Mouse (Mus musculus) intestine, embryonic 15.5 days (tissue): ENCODE data around the gene Furin. TPM values are rescaled to one million over a fixed set of nuclear protein-coding genes. Genes with fewer than 3 reads are reported as not detected.

Experiments
- ATAC-seq: fragments of 200-750 bp; cut with Nextera tagmentation; 2 replicates; pipeline ENCODE4 v1.8.0; 2017; ENCODE audit warnings: moderate TSS enrichment, moderate library complexity
- H3K27ac ChIP-seq: fragments of 300-500 bp; sonication (generic); 2 replicates; pipeline ENCODE4 v1.5.1; 2015; ENCODE audit warnings: mild to moderate bottlenecking, inconsistent platforms
- H3K27me3 ChIP-seq: fragments of 300-500 bp; sonication (generic); replicated peaks from 2 replicates; pipeline ENCODE4 v1.6.1; 2015; ENCODE audit warnings: inconsistent platforms
- H3K36me3 ChIP-seq: fragments of 300-500 bp; sonication (generic); 2 replicates; pipeline ENCODE4 v1.6.1; 2015; ENCODE audit warnings: inconsistent platforms
- H3K4me1 ChIP-seq: fragments of 300-500 bp; sonication (generic); replicated peaks from 2 replicates; pipeline ENCODE4 v1.6.1; 2015; ENCODE audit warnings: inconsistent platforms
- H3K4me2 ChIP-seq: fragments of 300-500 bp; sonication (generic); replicated peaks from 2 replicates; pipeline ENCODE4 v1.6.1; 2015; ENCODE audit warnings: mild to moderate bottlenecking, inconsistent platforms
- H3K4me3 ChIP-seq: fragments of 300-500 bp; sonication (generic); replicated peaks from 2 replicates; pipeline ENCODE4 v1.5.1; 2015; ENCODE audit warnings: inconsistent platforms
- H3K9ac ChIP-seq: fragments of 300-500 bp; sonication (generic); 2 replicates; pipeline ENCODE4 v1.6.1; 2015; ENCODE audit warnings: inconsistent platforms
- H3K9me3 ChIP-seq: fragments of 300-500 bp; sonication (generic); 2 replicates; pipeline ENCODE4 v1.6.1; 2016; ENCODE audit warnings: inconsistent platforms
- WGBS: fragments of 180-500 bp; shearing (Covaris S2); methylation state at CpG from one replicate; pipeline ENCODE4 v1.1.7; 2015; 5-methylcytosine and 5-hydroxymethylcytosine counted together
- polyA plus RNA-seq: library from polyadenylated mRNA; unstranded; fragments of >200 nt; fragmentation: Nextera tagmentation; extraction: Ambion mirVana; gene quantifications from 2 replicates; pipeline ENCODE4 v1.2.1, GENCODE M21; 2015

The Furin gene
- polyA plus RNA-seq, 1 experiment from 2014 or later: 9.3 TPM

GRCm38 (mm10) chr7:80424722-80425121 lies 19.5 kb upstream of the Furin start:
- H3K9me3 ChIP-seq: no peaks in the 10 kb centered on the region
- no peaks in the 10 kb centered on the region for H3K36me3 ChIP-seq
- no peak overlapping the region for H3K9ac ChIP-seq
- no peak for ATAC-seq
- H3K4me1 ChIP-seq: peaks cover 7% of the 10 kb centered on the region; the same call in 1 of the 2 replicates
- WGBS: 82% methylated on average over 6 of the region's 6 CpGs
- H3K27ac ChIP-seq: no peak overlapping the region
- no peak overlapping the region for H3K4me2 ChIP-seq
- no peak overlapping the region for H3K4me3 ChIP-seq
- H3K27me3 ChIP-seq: no peaks in the 10 kb centered on the region

DNA sequence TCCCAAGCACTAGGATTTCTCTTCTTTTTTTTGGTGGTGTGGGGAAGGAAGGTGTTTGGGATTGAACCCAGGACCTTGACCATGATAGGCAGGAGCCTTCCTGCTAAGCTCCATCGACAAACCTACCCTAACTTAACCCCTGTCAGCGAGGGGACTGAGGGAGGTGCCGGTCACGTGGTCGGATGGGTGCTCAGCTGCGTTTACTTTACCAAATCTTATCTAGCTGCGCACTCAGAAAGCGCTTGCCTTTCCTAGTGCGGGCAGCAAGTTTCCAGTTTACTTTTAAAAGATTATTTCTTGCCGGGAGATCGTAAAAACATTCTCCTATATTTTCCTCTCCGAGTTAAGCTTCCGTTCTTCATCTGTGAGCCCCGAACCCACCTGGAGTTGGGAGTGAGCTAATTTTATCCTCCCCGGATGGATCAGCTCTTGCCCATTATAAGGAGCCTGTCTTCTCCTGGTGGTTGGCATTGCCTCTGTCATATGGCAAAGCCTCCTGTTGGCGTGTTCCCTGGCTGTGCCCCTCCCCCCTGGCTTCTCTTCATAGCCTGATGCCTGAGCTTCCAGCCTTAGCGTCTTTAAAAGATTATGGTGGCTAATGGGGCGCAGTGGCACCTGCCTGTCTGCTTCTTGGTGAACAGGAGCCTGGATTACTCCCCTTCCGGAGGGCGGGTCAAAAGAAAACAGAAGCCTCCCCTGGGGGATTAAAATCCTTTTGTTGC lies 17.7 kb upstream of the Furin start:
- WGBS: 16% methylated on average over 20 of the region's 20 CpGs
- peak; percentile 48; the same call in 1 of the 2 replicates for ATAC-seq

GRCm38 (mm10) chr7:80421576-80421975 lies 16.3 kb upstream of the Furin start:
- no peak overlapping the region for H3K9ac ChIP-seq
- ATAC-seq: no peak
- no peaks in the 10 kb centered on the region for H3K36me3 ChIP-seq
- H3K4me1 ChIP-seq: peaks cover 7% of the 10 kb centered on the region; the same call in 1 of the 2 replicates
- H3K4me3 ChIP-seq: no peak overlapping the region
- no peak overlapping the region for H3K27ac ChIP-seq
- 91% methylated on average over 6 of the region's 6 CpGs for WGBS
- no peaks in the 10 kb centered on the region for H3K9me3 ChIP-seq
- no peaks in the 10 kb centered on the region for H3K27me3 ChIP-seq
- H3K4me2 ChIP-seq: no peak overlapping the region

More for the DNA sequence above, 17.7 kb upstream of the Furin start:
- Histone ChIP-seq H3K4me3 (peak overlapping the region; percentile 17; the same call in 1 of the 2 replicates), H3K4me1 (peaks cover 7% of the 10 kb centered on the region; the same call in 1 of the 2 replicates), H3K27ac (no peak overlapping the region), H3K36me3 (no peaks in the 10 kb centered on the region), H3K9ac (no peak overlapping the region; the same call in 1 of the 2 replicates), H3K4me2 (peak overlapping the region; percentile 54), H3K27me3 (no peaks in the 10 kb centered on the region), H3K9me3 (no peaks in the 10 kb centered on the region)

GRCm38 (mm10) chr7:80420586-80420985 lies 15.3 kb upstream of the Furin start:
- 89% methylated on average over 4 of the region's 4 CpGs for WGBS
- no peak overlapping the region for H3K4me3 ChIP-seq

GRCm38 (mm10) chr7:80419278-80419677 lies 14.0 kb upstream of the Furin start:
- ATAC-seq: peak; percentile 53; the same call in 1 of the 2 replicates
- WGBS: 43% methylated on average over 3 of the region's 3 CpGs

More at GRCm38 (mm10) chr7:80420586-80420985, 15.3 kb upstream of the Furin start:
- no peak for ATAC-seq
- Histone ChIP-seq H3K4me2 (no peak overlapping the region), H3K36me3 (no peaks in the 10 kb centered on the region), H3K4me1 (peaks cover 7% of the 10 kb centered on the region; the same call in 1 of the 2 replicates), H3K27ac (no peak overlapping the region), H3K9ac (no peak overlapping the region), H3K9me3 (no peaks in the 10 kb centered on the region), H3K27me3 (no peaks in the 10 kb centered on the region)

GRCm38 (mm10) chr7:80418036-80418435 lies 12.8 kb upstream of the Furin start:
- Histone ChIP-seq H3K27ac (no peak overlapping the region), H3K9ac (no peak overlapping the region), H3K4me1 (peaks cover 4% of the 10 kb centered on the region; the same call in 1 of the 2 replicates), H3K27me3 (no peaks in the 10 kb centered on the region), H3K36me3 (no peaks in the 10 kb centered on the region), H3K9me3 (no peaks in the 10 kb centered on the region), H3K4me2 (no peak overlapping the region), H3K4me3 (no peak overlapping the region)
- ATAC-seq: no peak
- WGBS: 80% methylated on average over 3 of the region's 3 CpGs

More at GRCm38 (mm10) chr7:80419278-80419677, 14.0 kb upstream of the Furin start:
- Histone ChIP-seq H3K27me3 (no peaks in the 10 kb centered on the region), H3K4me1 (peaks cover 7% of the 10 kb centered on the region; the same call in 1 of the 2 replicates), H3K9me3 (no peaks in the 10 kb centered on the region), H3K4me3 (no peak overlapping the region), H3K4me2 (no peak overlapping the region), H3K36me3 (no peaks in the 10 kb centered on the region), H3K27ac (no peak overlapping the region), H3K9ac (no peak overlapping the region)

- Histone ChIP-seq H3K9ac (no peak overlapping the region), H3K27me3 (no peaks in the 10 kb centered on the region), H3K9me3 (no peaks in the 10 kb centered on the region), H3K27ac (no peak overlapping the region), H3K36me3 (no peaks in the 10 kb centered on the region), H3K4me2 (no peak overlapping the region), H3K4me3 (no peak overlapping the region), H3K4me1 (0 out of 2 replicates have a peak, but pooled peaks cover under 1% of the 10 kb centered on the region)
- no peak for ATAC-seq
These were observed 12.4 kb upstream of the Furin start for GRCm38 (mm10) chr7:80417601-80418000.

DNA sequence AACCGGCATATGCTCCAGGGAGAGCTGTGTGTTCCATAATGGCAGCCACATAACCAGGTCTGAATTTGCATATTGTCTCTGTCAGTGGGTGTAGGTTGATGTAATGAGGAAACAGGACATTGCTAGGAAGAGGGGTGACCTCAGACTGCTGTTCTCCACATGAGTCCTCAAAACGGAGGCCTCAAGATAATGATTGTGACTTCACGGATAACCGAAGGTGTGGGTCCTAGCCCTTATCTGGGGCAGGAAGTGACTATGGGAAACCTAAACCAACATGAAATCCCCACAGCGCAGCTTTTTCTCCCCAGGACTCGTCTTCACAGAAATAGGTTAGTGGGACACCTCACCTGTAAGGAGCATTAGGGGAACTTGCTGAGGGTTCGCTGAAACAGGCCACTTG lies 11.7 kb upstream of the Furin start:
- no peak overlapping the region for H3K9ac ChIP-seq
- no peaks in the 10 kb centered on the region for H3K9me3 ChIP-seq
- no peaks in the 10 kb centered on the region for H3K27me3 ChIP-seq
- WGBS: 78% methylated on average over 7 of the region's 7 CpGs
- H3K4me2 ChIP-seq: no peak overlapping the region
- H3K27ac ChIP-seq: no peak overlapping the region
- H3K4me1 ChIP-seq: no peaks in the 10 kb centered on the region
- H3K36me3 ChIP-seq: no peaks in the 10 kb centered on the region
- no peak overlapping the region for H3K4me3 ChIP-seq
- no peak for ATAC-seq

- Histone ChIP-seq H3K4me1 (no peaks in the 10 kb centered on the region), H3K4me3 (no peak overlapping the region), H3K9me3 (no peaks in the 10 kb centered on the region), H3K9ac (no peak overlapping the region), H3K27ac (no peak overlapping the region), H3K4me2 (no peak overlapping the region), H3K36me3 (no peaks in the 10 kb centered on the region), H3K27me3 (no peaks in the 10 kb centered on the region)
- 69% methylated on average over 7 of the region's 7 CpGs for WGBS
- ATAC-seq: no peak
These were observed 9.1 kb upstream of the Furin start for GRCm38 (mm10) chr7:80414303-80414855.

DNA sequence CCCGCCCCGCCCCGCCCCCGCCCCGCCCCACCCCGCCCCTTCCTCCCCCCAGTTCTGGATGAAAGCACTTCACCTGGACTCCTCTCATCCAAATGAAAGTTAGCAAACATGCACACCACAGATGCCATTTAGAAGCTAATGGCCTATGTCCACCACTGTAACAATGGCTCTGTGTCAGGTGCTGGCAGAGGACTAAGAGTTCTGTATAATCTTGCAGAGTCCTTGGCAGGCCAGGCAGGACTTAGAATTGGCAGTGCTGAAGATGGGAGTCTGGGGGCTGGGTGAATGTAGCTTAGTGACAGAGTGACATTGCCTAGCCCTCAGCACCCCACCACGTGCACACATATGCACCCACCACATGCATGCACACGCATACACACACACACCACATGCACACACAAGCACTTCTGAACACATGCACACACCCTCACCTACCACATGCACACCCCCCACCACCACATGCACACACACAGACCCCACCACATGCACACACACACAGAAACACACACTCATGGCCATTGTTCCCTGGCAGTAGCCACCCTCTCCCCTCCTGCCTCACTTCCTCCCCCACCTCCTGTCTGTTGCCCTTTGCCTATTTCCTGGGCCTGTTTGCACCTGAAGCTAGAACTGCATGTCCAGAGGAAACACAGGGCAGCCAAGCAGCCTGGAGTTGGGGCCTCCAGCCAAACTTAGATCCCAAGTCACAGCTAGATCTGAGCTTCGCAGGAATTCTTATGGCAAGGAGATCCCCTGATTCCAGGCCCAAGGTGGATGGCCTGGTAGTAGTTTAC lies 8.5 kb upstream of the Furin start:
- no peaks in the 10 kb centered on the region for H3K9me3 ChIP-seq
- no peak overlapping the region for H3K4me2 ChIP-seq
- H3K27ac ChIP-seq: no peak overlapping the region
- H3K4me3 ChIP-seq: no peak overlapping the region
- 73% methylated on average over 9 of the region's 9 CpGs for WGBS
- no peaks in the 10 kb centered on the region for H3K4me1 ChIP-seq
- ATAC-seq: no peak
- H3K36me3 ChIP-seq: no peaks in the 10 kb centered on the region
- no peaks in the 10 kb centered on the region for H3K27me3 ChIP-seq
- no peak overlapping the region for H3K9ac ChIP-seq

- ATAC-seq: no peak
- Histone ChIP-seq H3K4me3 (no peak overlapping the region), H3K9ac (no peak overlapping the region), H3K27ac (no peak overlapping the region), H3K36me3 (no peaks in the 10 kb centered on the region), H3K4me2 (no peak overlapping the region), H3K9me3 (no peaks in the 10 kb centered on the region), H3K4me1 (0 out of 2 replicates have a peak, but pooled peaks cover 2% of the 10 kb centered on the region), H3K27me3 (no peaks in the 10 kb centered on the region)
- WGBS: 70% methylated on average over 5 of the region's 5 CpGs
These were observed 7.5 kb upstream of the Furin start for GRCm38 (mm10) chr7:80412781-80413180.

DNA sequence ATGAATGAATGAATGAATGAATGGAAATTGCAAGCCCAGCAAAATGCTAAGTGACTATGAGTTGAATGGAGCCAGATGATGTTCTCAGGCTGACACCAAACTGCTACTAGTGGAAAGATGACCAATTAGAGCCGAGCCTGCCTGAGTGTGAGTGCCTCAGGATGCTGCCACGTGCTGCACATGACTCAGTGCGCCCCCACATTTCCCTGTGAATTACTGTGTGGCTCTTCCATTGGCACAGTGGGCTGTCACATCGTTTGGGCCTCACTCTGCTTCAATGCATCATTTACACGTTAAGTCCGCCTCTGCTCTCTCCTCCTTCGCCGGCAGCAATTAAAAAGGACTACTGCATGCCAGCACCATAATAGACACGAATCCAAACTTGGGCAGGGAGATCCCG lies 7.0 kb upstream of the Furin start:
- Histone ChIP-seq H3K9ac (no peak overlapping the region), H3K27me3 (no peaks in the 10 kb centered on the region), H3K4me1 (0 out of 2 replicates have a peak, but pooled peaks cover 3% of the 10 kb centered on the region), H3K27ac (no peak overlapping the region), H3K4me2 (no peak overlapping the region), H3K36me3 (no peaks in the 10 kb centered on the region), H3K9me3 (no peaks in the 10 kb centered on the region), H3K4me3 (no peak overlapping the region)
- ATAC-seq: no peak
- WGBS: 76% methylated on average over 10 of the region's 10 CpGs
